Mouse (Mus musculus) CH12.LX (cell line): ENCODE measurements around the gene Stard13. TPM values are rescaled to one million over a fixed set of nuclear protein-coding genes. Genes with fewer than 3 reads are reported as not detected.

Source experiments
- DNase-seq: peaks from one replicate; pipeline ENCODE4 v3.0.0-alpha.2; 2013; ENCODE audit errors: extremely low read depth
- H3K27ac ChIP-seq: 2 replicates; pipeline ENCODE4 v1.5.1; 2012; ENCODE audit warnings: low read depth, mild to moderate bottlenecking, control low read depth, moderate library complexity; ENCODE audit not compliant: insufficient read depth
- H3K27me3 ChIP-seq: replicated peaks from 2 replicates; pipeline ENCODE3; 2012; ENCODE audit warnings: inconsistent platforms
- H3K36me3 ChIP-seq, 2 experiments: replicated peaks in 1 of 2; 2 replicates each; pipeline versions ENCODE3 to v1.6.1; 2012; ENCODE audit warnings: inconsistent platforms in 1 of 2, low read length in 1 of 2, mild to moderate bottlenecking in 1 of 2, mixed read lengths in 1 of 2, moderate library complexity in 1 of 2; ENCODE audit not compliant: control insufficient read depth in 1 of 2, insufficient read depth in 1 of 2
- H3K4me1 ChIP-seq, 2 experiments: 2 replicates each; pipeline ENCODE4 v1.6.1; 2012; ENCODE audit warnings: inconsistent platforms in 1 of 2, moderate library complexity in 1 of 2; ENCODE audit not compliant: insufficient read depth in 2 of 2, control insufficient read depth in 1 of 2
- H3K4me2 ChIP-seq: 2 replicates; pipeline ENCODE4 v1.6.1; 2012; ENCODE audit warnings: low read depth, mild to moderate bottlenecking, control low read depth; ENCODE audit not compliant: poor library complexity, insufficient read depth, severe bottlenecking
- H3K4me3 ChIP-seq, 3 experiments: fragments of 150-350 bp in 1 of 3; sonication (generic) in 1 of 3; replicated peaks in 1 of 3; 2 replicates each; pipeline versions ENCODE3 to v1.5.1; 2011 to 2012; ENCODE audit warnings: low read depth in 2 of 3, low read length in 2 of 3, mild to moderate bottlenecking in 2 of 3, moderate library complexity in 2 of 3, control low read depth in 1 of 3, improper control_type of control experiment in 1 of 3, inconsistent platforms in 1 of 3, mixed read lengths in 1 of 3; ENCODE audit not compliant: poor library complexity in 1 of 3
- H3K79me2 ChIP-seq: replicated peaks from 2 replicates; pipeline ENCODE4 v1.6.1; 2012; ENCODE audit warnings: mild to moderate bottlenecking, moderate library complexity; ENCODE audit not compliant: control insufficient read depth, poor library complexity, insufficient read depth, severe bottlenecking; ENCODE audit errors: extremely low read depth
- H3K9ac ChIP-seq: 2 replicates; pipeline ENCODE4 v1.6.1; 2012; ENCODE audit warnings: low read depth, mild to moderate bottlenecking, control low read depth, moderate library complexity; ENCODE audit not compliant: insufficient read depth
- H3K9me3 ChIP-seq: replicated peaks from 2 replicates; pipeline ENCODE3; 2012; ENCODE audit warnings: low read length, inconsistent platforms, mixed read lengths
- CHD2 ChIP-seq: IDR thresholded peaks from 2 replicates; pipeline ENCODE4 v1.6.1; 2011; ENCODE audit warnings: low read length, improper control_type of control experiment
- CTCF ChIP-seq, 2 experiments: IDR thresholded peaks in 1 of 2; conservative IDR thresholded peaks in 1 of 2; 2 replicates each; pipeline ENCODE4 v1.5.1; 2011 to 2012; ENCODE audit warnings: low read depth in 2 of 2, low read length in 2 of 2, improper control_type of control experiment in 1 of 2, inconsistent platforms in 1 of 2, mild to moderate bottlenecking in 1 of 2, moderate library complexity in 1 of 2
- ELF1 ChIP-seq: IDR thresholded peaks from 2 replicates; pipeline ENCODE4 v1.6.1; 2014; ENCODE audit warnings: low read depth, mild to moderate bottlenecking, inconsistent platforms, low read length, improper control_type of control experiment
- EP300 ChIP-seq: IDR thresholded peaks from 2 replicates; pipeline ENCODE4 v1.6.1; 2011; ENCODE audit warnings: low read length, improper control_type of control experiment
- ETS1 ChIP-seq: conservative IDR thresholded peaks from 2 replicates; pipeline ENCODE4 v1.6.1; 2012; ENCODE audit warnings: low read depth, mild to moderate bottlenecking, inconsistent platforms, low read length, improper control_type of control experiment, moderate library complexity
- IRF4 ChIP-seq: IDR thresholded peaks from 2 replicates; pipeline ENCODE4 v1.6.1; 2014; ENCODE audit warnings: low read depth, mild to moderate bottlenecking, inconsistent platforms, low read length, improper control_type of control experiment
- JUND ChIP-seq: conservative IDR thresholded peaks from 2 replicates; pipeline ENCODE4 v1.6.1; 2011; ENCODE audit warnings: low read depth, low read length, improper control_type of control experiment
- KAT2A ChIP-seq: IDR thresholded peaks from 2 replicates; pipeline ENCODE4 v1.6.1; 2012; ENCODE audit warnings: low read length, improper control_type of control experiment, inconsistent platforms; ENCODE audit not compliant: insufficient replicate concordance
- MAFK ChIP-seq: IDR thresholded peaks from 2 replicates; pipeline ENCODE4 v1.6.1; 2011; ENCODE audit warnings: low read length, improper control_type of control experiment; ENCODE audit not compliant: insufficient replicate concordance
- MYC ChIP-seq: IDR thresholded peaks from 2 replicates; pipeline ENCODE4 v1.6.1; 2011; ENCODE audit warnings: low read depth, mild to moderate bottlenecking, improper control_type of control experiment, low read length
- NELFE ChIP-seq: IDR thresholded peaks from 2 replicates; pipeline ENCODE4 v1.6.1; 2011; ENCODE audit warnings: low read depth, low read length, improper control_type of control experiment
- POLR2A ChIP-seq: IDR thresholded peaks from 2 replicates; pipeline ENCODE4 v1.6.1; 2011; ENCODE audit warnings: low read depth, mild to moderate bottlenecking, improper control_type of control experiment, low read length
- RAD21 ChIP-seq: IDR thresholded peaks from 2 replicates; pipeline ENCODE4 v1.6.1; 2011; ENCODE audit warnings: low read depth, mild to moderate bottlenecking, low read length, improper control_type of control experiment, moderate library complexity
- SIN3A ChIP-seq: IDR thresholded peaks from 2 replicates; pipeline ENCODE4 v1.6.1; 2012; ENCODE audit warnings: low read length, improper control_type of control experiment, inconsistent platforms
- USF1 ChIP-seq: IDR thresholded peaks from 2 replicates; pipeline ENCODE4 v1.6.1; 2014; ENCODE audit warnings: low read depth, mild to moderate bottlenecking, inconsistent platforms, low read length, improper control_type of control experiment
- USF2 ChIP-seq: conservative IDR thresholded peaks from 2 replicates; pipeline ENCODE4 v1.6.1; 2011; ENCODE audit warnings: low read depth, low read length, improper control_type of control experiment
- ZC3H11A ChIP-seq: IDR thresholded peaks from 2 replicates; pipeline ENCODE4 v1.6.1; 2012; ENCODE audit warnings: low read depth, mild to moderate bottlenecking, inconsistent platforms, low read length, improper control_type of control experiment
- ZMIZ1 ChIP-seq: IDR thresholded peaks from 2 replicates; pipeline ENCODE4 v1.6.1; 2012; ENCODE audit warnings: low read depth, mild to moderate bottlenecking, inconsistent platforms, low read length, improper control_type of control experiment
- ZNF384 ChIP-seq: IDR thresholded peaks from 2 replicates; pipeline ENCODE4 v1.6.1; 2012; ENCODE audit warnings: low read depth, low read length, improper control_type of control experiment, inconsistent platforms
- dilution Hi-C: fragments of 300-500 bp; cut with MboI; formaldehyde crosslinking; loops from 2 replicates; pipeline ENCODE4 v1.14.3; 2020; ENCODE audit warnings: low sequenced_read_pairs; ENCODE audit not compliant: extremely low pct_unique_long_range_greater_than_20kb, extremely low pct_ligation_motif_present
- in situ Hi-C: fragments of 300-500 bp; cut with MboI; formaldehyde crosslinking; loops from 3 replicates; pipeline ENCODE4 v1.14.3; 2019; ENCODE audit warnings: low sequenced_read_pairs, low pct_ligation_motif_present, low pct_unique_long_range_greater_than_20kb, mixed read lengths
- polyA plus RNA-seq: library from polyadenylated mRNA; unstranded; fragments of >175 nt; gene quantifications from 2 replicates; pipeline ENCODE4 v1.2.1, GENCODE M21; 2012; ENCODE audit warnings: low read depth; ENCODE audit not compliant: insufficient read length
- total RNA-seq, 2 experiments: library from RNA; depleted of rRNA; stranded (reverse); fragments of 300-350 nt in 1 of 2; fragments of >200 nt in 1 of 2; gene quantifications; 2 replicates each; pipeline ENCODE4 v1.2.3; 2012 to 2014

Stard13 gene
- total and polyA plus RNA-seq, 3 experiments = 33.5 to 154 (median 73.6) TPM

- H3K4me3 ChIP-seq = no peak overlapping the region
- H3K4me2 ChIP-seq = peak overlapping the region; percentile 62
- H3K9ac ChIP-seq = no peak overlapping the region
- in situ Hi-C loops = no loop called here
- dilution Hi-C loops = no loop called here
- H3K27me3 ChIP-seq = no peaks in the 10 kb centered on the region
- H3K79me2 ChIP-seq = no peaks in the 10 kb centered on the region
- no peak for DNase-seq
- no peaks in the 10 kb centered on the region for H3K36me3 ChIP-seq
- TF ChIP-seq ZMIZ1 (no peak), EP300 (peak; percentile 25; the same call in 1 of the 2 replicates)
- no peaks in the 10 kb centered on the region for H3K9me3 ChIP-seq
- H3K27ac ChIP-seq = no peak overlapping the region
- H3K4me1 ChIP-seq = 0 out of 4 replicates have a peak, but pooled peaks cover 0 to 3% of the 10 kb centered on the region in 2 experiments
Observed at GRCm38 (mm10) chr5:151190764-151191163, 42.9 kb downstream of the Stard13 start.

- Histone ChIP-seq H3K79me2 (no peaks in the 10 kb centered on the region), H3K4me3 (peak overlapping the region; percentile 7 to 61 (median 35)), H3K27ac (no peak overlapping the region), H3K4me2 (peak overlapping the region; percentile 53), H3K9me3 (no peaks in the 10 kb centered on the region), H3K9ac (peak overlapping the region; percentile 34; the same call in 1 of the 2 replicates), H3K27me3 (no peaks in the 10 kb centered on the region), H3K4me1 (0 out of 4 replicates have a peak, but pooled peaks cover 0 to 3% of the 10 kb centered on the region in 2 experiments), H3K36me3 (no peaks in the 10 kb centered on the region)
- in situ Hi-C loops (no loop called here), dilution Hi-C loops (no loop called here)
- no peak for TF ChIP-seq SIN3A
- TF ChIP-seq USF1 = peak; percentile 82
- peak; percentile 62; the same call in 1 of the 2 replicates for TF ChIP-seq USF2
- DNase-seq = peak; percentile 45
Observed at GRCm38 (mm10) chr5:151189789-151190378, 43.8 kb downstream of the Stard13 start.

GRCm38 (mm10) chr5:151189321-151189720 lies 44.3 kb downstream of the Stard13 start:
- 0 out of 4 replicates have a peak, but pooled peaks cover 0 to 3% of the 10 kb centered on the region in 2 experiments for H3K4me1 ChIP-seq
- H3K36me3 ChIP-seq = no peaks in the 10 kb centered on the region
- in situ Hi-C loops = no loop called here
- H3K9me3 ChIP-seq = no peaks in the 10 kb centered on the region
- no peaks in the 10 kb centered on the region for H3K27me3 ChIP-seq
- no peak overlapping the region for H3K27ac ChIP-seq
- H3K4me2 ChIP-seq = peak overlapping the region; percentile 17; the same call in 1 of the 2 replicates
- no peak for TF ChIP-seq CTCF (conservative IDR thresholded peaks at IDR 0.05 in 1 of 2, IDR thresholded peaks at IDR 0.05 in 1 of 2; ENCODE audit: low read depth in 2 of 2, low read length in 2 of 2)
- no peak for TF ChIP-seq MYC
- no peak for TF ChIP-seq POLR2A
- no peak for TF ChIP-seq USF2
- no peak for TF ChIP-seq MAFK
- no peak for TF ChIP-seq CHD2
- TF ChIP-seq IRF4 = no peak
- TF ChIP-seq NELFE = no peak
- no peak for TF ChIP-seq JUND
- no peak for TF ChIP-seq RAD21
- no peak for TF ChIP-seq ZNF384
- no peak for TF ChIP-seq KAT2A
- TF ChIP-seq ELF1 = no peak
- no peak for TF ChIP-seq ZC3H11A
- no peak for TF ChIP-seq ETS1
- no peak for TF ChIP-seq ZMIZ1
- no peak for TF ChIP-seq EP300
- TF ChIP-seq SIN3A = no peak
- dilution Hi-C loops = no loop called here
- H3K9ac ChIP-seq = no peak overlapping the region
- DNase-seq = no peak
- no peaks in the 10 kb centered on the region for H3K79me2 ChIP-seq
- H3K4me3 ChIP-seq = no peak overlapping the region
